Mouse (Mus musculus): ENCODE measurements around the gene Usp9y. TPM values are rescaled to one million over a fixed set of nuclear protein-coding genes. Genes with fewer than 3 reads are reported as not detected.

Gene Usp9y
- polyA plus RNA-seq (2017; shearing (Covaris generic)) = not detected

GRCm38 (mm10) chrY:1459682-1460081 is at the start of gene Usp9y:
Gene Usp9y, minus strand, starts transcription at chrY:1459782.

DNA sequence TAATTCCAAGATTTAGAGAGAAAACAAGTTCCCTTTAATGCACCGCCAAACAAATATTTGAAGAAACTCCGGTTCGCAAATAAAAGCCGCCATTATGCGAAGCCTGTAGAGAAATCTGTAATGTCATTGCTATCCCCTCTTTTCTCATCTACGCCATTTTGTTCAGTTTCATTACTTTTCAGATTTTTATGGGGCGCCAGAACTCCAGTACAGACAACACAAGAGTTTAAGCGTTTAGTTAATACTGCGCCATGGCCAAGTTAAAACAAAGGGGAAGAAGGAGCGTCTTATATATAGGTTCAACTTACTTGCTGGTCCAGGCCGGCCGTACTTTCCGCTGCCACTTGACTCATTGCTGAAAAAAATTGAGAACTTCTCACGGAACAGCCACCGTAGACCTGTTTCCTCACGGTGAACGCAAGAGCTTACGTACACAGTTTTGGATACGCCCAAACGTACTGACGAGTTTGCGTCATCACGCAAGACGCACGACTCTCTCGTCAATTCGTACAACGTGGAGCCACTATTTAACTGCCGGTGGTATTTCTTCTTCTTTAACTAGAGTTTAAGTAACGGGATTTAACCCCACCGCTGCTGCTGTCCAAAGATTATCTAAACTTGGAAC is 173.3 kb downstream of the Usp9y start, which contains the start of gene Ddx3y:
Gene Ddx3y, minus strand, starts transcription at position 459 of the 625 bp plus-strand sequence.

Other genes with a start within 250 kb of the Usp9y start
- gene Uty, start 214.0 kb downstream of the Usp9y start, polyA plus RNA-seq (2017; shearing (Covaris generic)) = 55.8 TPM
- gene Ddx3y, start 173.2 kb downstream of the Usp9y start, polyA plus RNA-seq (2017; shearing (Covaris generic)) = 131 TPM